Mouse (Mus musculus) embryonic facial prominence, embryonic 14.5 days (tissue): ENCODE measurements at regions not wholly inside any gene's neighbourhood (a gene's known extent, or its start where the extent isn't known, plus 50 kb on each side); places are given as distances from the start of the nearest gene placed in this dataset.

Experiments
- ATAC-seq: fragments of 200-750 bp; cut with Nextera tagmentation; 2 replicates; pipeline ENCODE4 v1.8.0; 2017; ENCODE audit warnings: low read depth, moderate number of reproducible peaks, moderate TSS enrichment
- DNase-seq: peaks from one replicate; pipeline ENCODE4 v3.0.0-alpha.2; 2015; ENCODE audit warnings: low spot score
- H3K27ac ChIP-seq: fragments of 300-500 bp; sonication (generic); replicated peaks from 2 replicates; pipeline ENCODE4 v1.5.1; 2014; ENCODE audit warnings: low read depth, mild to moderate bottlenecking, low read length, moderate library complexity
- H3K27me3 ChIP-seq: fragments of 300-500 bp; sonication (generic); replicated peaks from 2 replicates; pipeline ENCODE4 v1.6.1; 2014; ENCODE audit warnings: low read length; ENCODE audit not compliant: control insufficient read depth, insufficient read depth
- H3K36me3 ChIP-seq: fragments of 300-500 bp; sonication (generic); 2 replicates; pipeline ENCODE4 v1.6.1; 2014; ENCODE audit warnings: low read length, mixed read lengths; ENCODE audit not compliant: control insufficient read depth, insufficient read depth
- H3K4me1 ChIP-seq: fragments of 300-500 bp; sonication (generic); 2 replicates; pipeline ENCODE4 v1.6.1; 2014; ENCODE audit warnings: antibody characterized with exemption, low read length; ENCODE audit not compliant: control insufficient read depth, insufficient read depth
- H3K4me2 ChIP-seq: fragments of 300-500 bp; sonication (generic); 2 replicates; pipeline ENCODE4 v1.6.1; 2014; ENCODE audit warnings: low read depth, mild to moderate bottlenecking, low read length, moderate library complexity, mixed read lengths
- H3K4me3 ChIP-seq: fragments of 300-500 bp; sonication (generic); 2 replicates; pipeline ENCODE4 v1.5.1; 2014; ENCODE audit warnings: low read depth, mild to moderate bottlenecking, low read length
- H3K9ac ChIP-seq: fragments of 300-500 bp; sonication (generic); 2 replicates; pipeline ENCODE4 v1.6.1; 2014; ENCODE audit warnings: low read depth, mild to moderate bottlenecking, low read length, moderate library complexity, mixed read lengths
- H3K9me3 ChIP-seq: fragments of 300-500 bp; sonication (generic); 2 replicates; pipeline ENCODE4 v1.6.1; 2016; ENCODE audit warnings: low read length; ENCODE audit not compliant: control insufficient read depth
- WGBS: fragments of 180-500 bp; shearing (Covaris S2); extraction: QIAGEN DNeasy Blood & Tissue Kit; methylation state at CpG from one replicate; pipeline ENCODE4 v1.1.7; 2014; 5-methylcytosine and 5-hydroxymethylcytosine counted together

- Histone ChIP-seq H3K9me3 (no peaks in the 10 kb centered on the region), H3K4me1 (no peaks in the 10 kb centered on the region), H3K4me2 (no peak overlapping the region), H3K9ac (no peak overlapping the region), H3K27ac (no peak overlapping the region), H3K36me3 (no peaks in the 10 kb centered on the region), H3K27me3 (no peaks in the 10 kb centered on the region), H3K4me3 (no peak overlapping the region)
- ATAC-seq = no peak
- DNase-seq = no peak
- 77% methylated on average over 5 of the region's 5 CpGs for WGBS
Observed at GRCm38 (mm10) chr9:51572040-51572439, 193.1 kb upstream of the Arhgap20 start.

GRCm38 (mm10) chr9:51581601-51582000 lies 183.5 kb upstream of the Arhgap20 start:
- H3K4me2 ChIP-seq = no peak overlapping the region
- ATAC-seq = no peak
- H3K36me3 ChIP-seq = no peaks in the 10 kb centered on the region
- H3K27me3 ChIP-seq = no peaks in the 10 kb centered on the region
- no peaks in the 10 kb centered on the region for H3K9me3 ChIP-seq
- WGBS = 77% methylated on average over 3 of the region's 3 CpGs
- no peaks in the 10 kb centered on the region for H3K4me1 ChIP-seq
- H3K4me3 ChIP-seq = no peak overlapping the region
- no peak overlapping the region for H3K27ac ChIP-seq
- no peak for DNase-seq
- H3K9ac ChIP-seq = no peak overlapping the region

- Histone ChIP-seq H3K27ac (no peak overlapping the region), H3K9ac (no peak overlapping the region), H3K27me3 (no peaks in the 10 kb centered on the region), H3K9me3 (no peaks in the 10 kb centered on the region), H3K4me3 (no peak overlapping the region), H3K4me2 (no peak overlapping the region), H3K36me3 (no peaks in the 10 kb centered on the region), H3K4me1 (peaks cover 4% of the 10 kb centered on the region; the same call in 1 of the 2 replicates)
- no peak for ATAC-seq
- peak; percentile 7 for DNase-seq
- WGBS = 46% methylated on average over 3 of the region's 3 CpGs
Observed at GRCm38 (mm10) chr9:51593707-51594106, 171.4 kb upstream of the Arhgap20 start.

- no peak overlapping the region for H3K4me3 ChIP-seq
- no peaks in the 10 kb centered on the region for H3K9me3 ChIP-seq
- no peaks in the 10 kb centered on the region for H3K36me3 ChIP-seq
- WGBS = 56% methylated on average over 2 of the region's 2 CpGs
- H3K27me3 ChIP-seq = no peaks in the 10 kb centered on the region
- H3K27ac ChIP-seq = no peak overlapping the region
- no peak overlapping the region for H3K9ac ChIP-seq
- DNase-seq (peak; percentile 51), ATAC-seq (no peak)
- peaks cover 4% of the 10 kb centered on the region; the same call in 1 of the 2 replicates for H3K4me1 ChIP-seq
- no peak overlapping the region for H3K4me2 ChIP-seq
Observed at GRCm38 (mm10) chr9:51598706-51599105, 166.4 kb upstream of the Arhgap20 start.

GRCm38 (mm10) chr9:51608158-51608557 lies 157.0 kb upstream of the Arhgap20 start:
- Histone ChIP-seq H3K27me3 (no peaks in the 10 kb centered on the region), H3K9ac (no peak overlapping the region), H3K9me3 (no peaks in the 10 kb centered on the region), H3K27ac (no peak overlapping the region), H3K4me2 (no peak overlapping the region), H3K4me1 (0 out of 2 replicates have a peak, but pooled peaks cover 3% of the 10 kb centered on the region), H3K36me3 (no peaks in the 10 kb centered on the region), H3K4me3 (no peak overlapping the region)
- ATAC-seq = no peak
- 78% methylated on average over 1 of the region's 1 CpGs for WGBS
- no peak for DNase-seq

- Histone ChIP-seq H3K27me3 (no peaks in the 10 kb centered on the region), H3K9ac (no peak overlapping the region), H3K4me2 (no peak overlapping the region), H3K4me1 (0 out of 2 replicates have a peak, but pooled peaks cover 2% of the 10 kb centered on the region), H3K27ac (no peak overlapping the region), H3K9me3 (no peaks in the 10 kb centered on the region), H3K36me3 (no peaks in the 10 kb centered on the region), H3K4me3 (no peak overlapping the region)
- WGBS = 86% methylated on average over 6 of the region's 6 CpGs
- no peak for ATAC-seq
- DNase-seq = no peak
Observed at GRCm38 (mm10) chr9:51608697-51609456, 156.3 kb upstream of the Arhgap20 start.

GRCm38 (mm10) chr9:51626156-51626555 lies 139.0 kb upstream of the Arhgap20 start:
- DNase-seq (no peak), ATAC-seq (no peak)
- H3K4me1 ChIP-seq = no peaks in the 10 kb centered on the region
- no peaks in the 10 kb centered on the region for H3K9me3 ChIP-seq
- no peaks in the 10 kb centered on the region for H3K27me3 ChIP-seq
- no peak overlapping the region for H3K9ac ChIP-seq
- no peak overlapping the region for H3K4me3 ChIP-seq
- H3K27ac ChIP-seq = no peak overlapping the region
- no peaks in the 10 kb centered on the region for H3K36me3 ChIP-seq
- 85% methylated on average over 4 of the region's 4 CpGs for whole genome bisulfite sequencing
- no peak overlapping the region for H3K4me2 ChIP-seq

- no peaks in the 10 kb centered on the region for H3K27me3 ChIP-seq
- 91% methylated on average over 2 of the region's 2 CpGs for WGBS
- DNase-seq = no peak
- no peak overlapping the region for H3K9ac ChIP-seq
- H3K36me3 ChIP-seq = no peaks in the 10 kb centered on the region
- H3K4me2 ChIP-seq = no peak overlapping the region
- H3K4me1 ChIP-seq = peaks cover 8% of the 10 kb centered on the region; the same call in 1 of the 2 replicates
- no peak overlapping the region for H3K27ac ChIP-seq
- no peak for ATAC-seq
- H3K9me3 ChIP-seq = no peaks in the 10 kb centered on the region
- H3K4me3 ChIP-seq = no peak overlapping the region
Observed at GRCm38 (mm10) chr9:51636097-51636496, 129.0 kb upstream of the Arhgap20 start.

- H3K27ac ChIP-seq = no peak overlapping the region; the same call in 1 of the 2 replicates
- H3K9me3 ChIP-seq = no peaks in the 10 kb centered on the region
- WGBS = 77% methylated on average over 1 of the region's 1 CpGs
- no peaks in the 10 kb centered on the region for H3K36me3 ChIP-seq
- no peak overlapping the region for H3K4me3 ChIP-seq
- no peak overlapping the region for H3K9ac ChIP-seq
- H3K4me2 ChIP-seq = no peak overlapping the region
- ATAC-seq (no peak), DNase-seq (no peak)
- peaks cover 8% of the 10 kb centered on the region; the same call in 1 of the 2 replicates for H3K4me1 ChIP-seq
- H3K27me3 ChIP-seq = no peaks in the 10 kb centered on the region
Observed at GRCm38 (mm10) chr9:51636559-51637127, 128.5 kb upstream of the Arhgap20 start.
